Mouse (Mus musculus): ENCODE measurements around the gene Ank3. TPM values are rescaled to one million over a fixed set of nuclear protein-coding genes. Genes with fewer than 3 reads are reported as not detected.
A peak's percentile ranks its signal among the peaks of the same experiment; 100 is the strongest.
"Not testable (repeated sequence)": the region's sequence is repeated elsewhere in the genome, so short reads cannot be mapped to it uniquely, and the experiment has no call there.

The Ank3 gene
- polyA plus RNA-seq, 1 experiment from 2014 or later, result 34.9 TPM

DNA sequence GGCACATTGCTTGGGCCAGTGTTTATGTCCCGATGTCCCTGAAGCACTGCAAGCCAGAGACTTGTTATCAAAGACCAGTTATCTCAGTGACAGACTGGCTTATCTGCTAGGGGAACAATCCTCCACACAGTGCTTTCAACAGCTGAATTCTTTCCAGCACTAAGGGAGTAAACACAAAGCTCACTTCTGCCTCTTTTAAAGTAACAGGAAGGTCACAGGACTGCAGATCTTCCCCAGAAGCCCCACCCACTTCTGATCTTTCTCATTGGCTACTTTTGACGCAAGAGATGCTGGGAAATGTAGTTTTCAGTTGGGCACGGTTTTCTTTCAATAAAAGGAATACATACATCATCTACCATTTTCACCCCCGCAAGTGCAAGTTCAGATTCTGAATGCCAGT lies 489.8 kb downstream of the Ank3 start:
- no peak for DNase-seq (ENCODE audit: low spot score)
- peaks cover 18% of the 10 kb centered on the region for H3K36me3 ChIP-seq
- WGBS, result 34% methylated on average over 4 of the region's 4 CpGs
- no peaks in the 10 kb centered on the region for H3K9me3 ChIP-seq (replicated peaks)
- H3K4me3 ChIP-seq, result no peak overlapping the region
- H3K27me3 ChIP-seq (ENCODE audit: low read depth, poor library complexity, severe bottlenecking), result no peaks in the 10 kb centered on the region
- H3K4me1 ChIP-seq, result 0 out of 2 replicates have a peak, but pooled peaks cover 3% of the 10 kb centered on the region
- H3K27ac ChIP-seq (replicated peaks), result peak overlapping the region; percentile 71

DNA sequence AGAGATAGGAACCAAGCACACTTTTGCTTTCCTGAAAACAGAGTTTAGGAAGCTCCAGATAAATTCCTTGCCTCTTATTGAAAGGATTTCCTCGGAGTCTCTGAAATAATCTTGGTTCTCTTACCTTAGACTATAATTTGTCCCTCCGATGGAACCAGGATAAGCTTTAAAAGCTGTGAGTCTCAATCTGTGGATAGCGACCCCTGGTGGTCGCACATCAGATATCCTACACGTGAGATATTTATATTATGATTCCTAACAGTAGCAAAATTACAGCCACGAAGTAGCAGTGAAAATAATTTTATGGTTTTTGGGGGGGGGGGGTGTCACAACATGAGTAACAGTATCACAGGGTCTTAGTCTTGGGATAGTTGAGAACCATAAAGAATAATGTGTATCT lies 491.2 kb downstream of the Ank3 start:
- Histone ChIP-seq H3K4me1 (0 out of 2 replicates have a peak, but pooled peaks cover 3% of the 10 kb centered on the region), H3K27me3 (ENCODE audit: low read depth, poor library complexity, severe bottlenecking) (no peaks in the 10 kb centered on the region), H3K27ac (replicated peaks) (no peak overlapping the region), H3K4me3 (no peak overlapping the region), H3K36me3 (peaks cover 9% of the 10 kb centered on the region), H3K9me3 (replicated peaks) (no peaks in the 10 kb centered on the region)
- 27% methylated on average over 6 of the region's 6 CpGs for WGBS
- DNase-seq (ENCODE audit: low spot score), result no peak

DNA sequence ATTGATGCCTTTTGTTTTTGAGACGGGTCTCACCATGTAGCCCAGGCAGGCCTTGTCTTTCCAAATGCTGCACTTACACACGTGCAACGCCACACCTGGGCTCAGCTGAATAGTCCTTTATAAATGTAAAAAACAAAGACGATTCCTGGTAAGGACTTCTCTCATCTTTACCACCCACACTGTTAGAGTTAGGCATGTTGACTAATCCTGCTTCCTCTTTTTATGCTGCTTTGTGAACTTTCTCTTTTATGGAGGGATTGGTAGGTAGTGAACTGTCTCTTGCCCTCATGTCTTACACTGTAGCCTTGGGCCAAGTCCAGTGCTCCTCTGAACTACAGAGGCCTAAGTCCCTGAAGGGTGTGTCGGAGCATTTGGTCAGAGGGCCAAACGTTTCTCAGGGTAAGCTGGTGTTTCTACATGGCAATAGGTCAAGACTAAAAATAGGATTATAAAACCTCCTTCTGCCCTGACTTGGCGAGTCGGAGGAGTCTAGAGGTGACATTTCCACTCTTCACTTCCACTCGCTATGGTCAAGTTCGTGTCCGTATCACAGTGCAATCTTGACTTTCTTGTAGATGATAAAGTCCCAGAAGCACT lies 491.9 kb downstream of the Ank3 start:
- no peak overlapping the region for H3K4me3 ChIP-seq
- H3K27me3 ChIP-seq (ENCODE audit: low read depth, poor library complexity, severe bottlenecking), result no peaks in the 10 kb centered on the region
- no peak for DNase-seq (ENCODE audit: low spot score)
- no peaks in the 10 kb centered on the region for H3K9me3 ChIP-seq (replicated peaks)
- no peak overlapping the region for H3K27ac ChIP-seq (replicated peaks)
- 0 out of 2 replicates have a peak, but pooled peaks cover 3% of the 10 kb centered on the region for H3K36me3 ChIP-seq
- WGBS, result 85% methylated on average over 11 of the region's 11 CpGs
- H3K4me1 ChIP-seq, result 0 out of 2 replicates have a peak, but pooled peaks cover 3% of the 10 kb centered on the region

DNA sequence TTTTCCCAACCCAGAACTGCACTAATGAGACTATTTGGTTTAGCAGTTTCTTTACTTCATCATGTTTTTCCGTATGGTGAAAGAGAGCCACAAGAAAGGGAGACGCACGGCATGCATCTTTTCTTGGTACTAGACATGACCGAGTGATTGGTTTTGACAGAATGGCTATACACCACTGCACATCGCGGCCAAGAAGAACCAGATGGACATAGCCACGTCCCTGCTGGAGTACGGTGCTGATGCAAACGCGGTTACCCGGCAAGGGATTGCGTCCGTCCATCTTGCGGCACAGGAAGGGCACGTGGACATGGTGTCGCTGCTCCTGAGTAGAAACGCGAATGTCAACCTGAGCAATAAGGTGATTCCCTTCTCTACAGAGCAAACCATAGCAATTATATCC lies 493.6 kb downstream of the Ank3 start:
- H3K9me3 ChIP-seq (replicated peaks), result no peaks in the 10 kb centered on the region
- DNase-seq (ENCODE audit: low spot score), result no peak
- 96% methylated on average over 18 of the region's 18 CpGs for WGBS
- H3K27ac ChIP-seq (replicated peaks), result no peak overlapping the region
- H3K4me3 ChIP-seq, result no peak overlapping the region
- no peaks in the 10 kb centered on the region for H3K36me3 ChIP-seq
- H3K27me3 ChIP-seq (ENCODE audit: low read depth, poor library complexity, severe bottlenecking), result no peaks in the 10 kb centered on the region
- H3K4me1 ChIP-seq, result 0 out of 2 replicates have a peak, but pooled peaks cover 3% of the 10 kb centered on the region

DNA sequence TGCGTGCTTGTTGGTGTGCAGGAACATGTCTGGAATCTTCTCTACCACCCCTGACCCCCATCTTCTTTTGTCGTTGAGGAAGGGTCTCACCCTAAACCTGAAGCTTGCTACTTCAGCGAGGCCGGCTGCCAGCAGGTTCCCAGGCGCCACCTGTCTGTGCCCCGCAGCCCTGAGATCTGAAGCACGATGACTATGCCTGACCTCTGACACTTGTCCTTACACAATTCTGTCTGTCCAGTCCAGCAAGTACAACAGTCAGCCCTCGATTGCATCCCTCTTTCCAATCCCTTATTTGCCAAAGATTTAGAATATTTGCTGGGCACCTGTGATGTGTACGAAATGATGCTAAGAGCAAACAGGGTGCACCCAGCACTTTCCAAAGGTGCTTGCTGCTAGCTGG lies 497.0 kb downstream of the Ank3 start:
- 79% methylated on average over 9 of the region's 9 CpGs for WGBS

DNA sequence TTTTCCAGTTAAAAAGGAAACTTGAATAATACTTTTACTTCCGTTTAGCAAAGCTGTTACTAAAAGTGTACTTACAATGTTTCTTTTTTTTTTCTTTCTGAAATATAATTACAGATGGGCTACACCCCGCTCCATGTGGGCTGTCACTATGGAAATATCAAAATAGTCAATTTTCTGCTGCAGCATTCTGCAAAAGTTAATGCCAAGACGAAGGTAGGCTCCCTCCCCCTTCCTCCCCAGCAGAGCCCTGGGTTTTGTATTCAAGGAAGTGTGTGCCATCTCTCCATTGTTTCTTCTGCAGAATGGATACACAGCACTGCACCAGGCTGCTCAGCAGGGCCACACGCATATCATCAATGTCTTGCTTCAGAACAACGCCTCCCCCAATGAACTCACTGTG lies 499.4 kb downstream of the Ank3 start:
- Histone ChIP-seq H3K27me3 (ENCODE audit: low read depth, poor library complexity, severe bottlenecking) (no peaks in the 10 kb centered on the region), H3K27ac (replicated peaks) (no peak overlapping the region), H3K4me3 (no peak overlapping the region), H3K4me1 (no peaks in the 10 kb centered on the region), H3K9me3 (replicated peaks) (no peaks in the 10 kb centered on the region), H3K36me3 (peaks cover 10% of the 10 kb centered on the region)
- DNase-seq (ENCODE audit: low spot score), result no peak
- 75% methylated on average over 5 of the region's 5 CpGs for WGBS

More for the DNA sequence above, 497.0 kb downstream of the Ank3 start:
- Histone ChIP-seq H3K4me1 (no peaks in the 10 kb centered on the region), H3K27ac (replicated peaks) (no peak overlapping the region), H3K36me3 (peaks cover 10% of the 10 kb centered on the region), H3K9me3 (replicated peaks) (no peaks in the 10 kb centered on the region), H3K27me3 (ENCODE audit: low read depth, poor library complexity, severe bottlenecking) (no peaks in the 10 kb centered on the region), H3K4me3 (no peak overlapping the region)
- DNase-seq (ENCODE audit: low spot score), result no peak

DNA sequence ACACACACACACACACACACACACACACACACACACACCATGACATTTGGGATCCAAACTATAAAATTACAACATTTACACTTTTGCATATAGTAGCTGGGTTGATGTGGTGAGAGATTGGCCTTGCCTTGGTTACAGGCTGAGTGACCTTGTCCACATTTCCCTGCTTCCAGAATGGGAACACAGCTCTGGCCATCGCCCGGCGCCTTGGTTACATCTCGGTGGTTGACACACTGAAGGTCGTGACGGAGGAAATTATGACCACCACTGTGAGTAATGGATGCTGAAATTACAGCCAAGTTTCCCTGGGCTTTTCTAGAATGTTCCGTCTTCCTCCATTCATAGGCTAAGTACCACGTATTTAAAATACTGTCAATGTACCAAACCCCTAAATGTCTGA lies 500.2 kb downstream of the Ank3 start:
- WGBS, result 95% methylated on average over 8 of the region's 8 CpGs
- Histone ChIP-seq H3K4me1 (no peaks in the 10 kb centered on the region), H3K4me3 (no peak overlapping the region), H3K27me3 (ENCODE audit: low read depth, poor library complexity, severe bottlenecking) (no peaks in the 10 kb centered on the region), H3K27ac (replicated peaks) (no peak overlapping the region), H3K36me3 (peaks cover 10% of the 10 kb centered on the region), H3K9me3 (replicated peaks) (no peaks in the 10 kb centered on the region)
- DNase-seq (ENCODE audit: low spot score), result no peak

DNA sequence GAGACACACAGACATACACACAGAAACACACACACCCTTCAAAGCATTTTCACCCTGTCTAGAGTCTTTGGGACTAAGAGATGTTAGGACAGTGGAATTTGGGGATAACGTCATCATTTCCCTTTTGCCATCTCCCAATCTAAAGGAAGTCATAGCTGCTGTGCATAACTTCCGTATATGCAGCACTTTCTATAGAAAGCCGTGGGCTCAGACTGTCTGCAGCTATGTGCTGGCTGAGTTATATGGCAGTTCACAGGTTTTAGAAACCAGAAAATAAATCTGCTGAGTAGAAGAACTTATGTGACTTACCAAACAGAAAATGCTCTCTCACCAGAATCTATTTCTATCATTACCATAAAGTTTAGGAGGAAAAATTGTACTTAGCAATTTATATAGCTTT lies 501.2 kb downstream of the Ank3 start:
- Histone ChIP-seq H3K4me3 (no peak overlapping the region), H3K27me3 (ENCODE audit: low read depth, poor library complexity, severe bottlenecking) (no peaks in the 10 kb centered on the region), H3K4me1 (no peaks in the 10 kb centered on the region), H3K27ac (replicated peaks) (no peak overlapping the region), H3K9me3 (replicated peaks) (no peaks in the 10 kb centered on the region), H3K36me3 (peaks cover 10% of the 10 kb centered on the region)
- no peak for DNase-seq (ENCODE audit: low spot score)
- 94% methylated on average over 3 of the region's 3 CpGs for WGBS

DNA sequence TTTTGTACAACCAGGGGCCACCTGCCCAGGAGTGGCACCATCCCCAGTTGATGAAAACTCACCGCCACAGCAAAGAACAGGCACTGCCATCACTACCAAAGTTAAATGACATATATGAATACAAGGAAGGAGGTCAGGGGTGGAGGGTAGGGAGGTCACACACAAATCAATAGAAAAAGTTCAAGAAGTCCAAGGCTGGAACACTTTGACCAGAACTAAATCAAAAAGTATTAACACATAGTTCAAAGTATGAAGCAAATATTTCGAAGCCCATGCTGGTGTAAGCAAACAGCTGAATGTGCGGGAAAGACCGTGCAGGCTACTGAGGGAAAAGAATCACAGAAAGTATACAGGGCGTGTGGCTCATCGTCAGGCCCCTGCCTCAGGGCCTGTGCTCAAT lies 503.5 kb downstream of the Ank3 start:
- 85% methylated on average over 6 of the region's 6 CpGs for WGBS
- Histone ChIP-seq H3K36me3 (peaks cover 10% of the 10 kb centered on the region), H3K9me3 (replicated peaks) (no peaks in the 10 kb centered on the region), H3K4me1 (no peaks in the 10 kb centered on the region), H3K27ac (replicated peaks) (no peak overlapping the region), H3K4me3 (no peak overlapping the region), H3K27me3 (ENCODE audit: low read depth, poor library complexity, severe bottlenecking) (no peaks in the 10 kb centered on the region)
- DNase-seq (ENCODE audit: low spot score), result no peak

DNA sequence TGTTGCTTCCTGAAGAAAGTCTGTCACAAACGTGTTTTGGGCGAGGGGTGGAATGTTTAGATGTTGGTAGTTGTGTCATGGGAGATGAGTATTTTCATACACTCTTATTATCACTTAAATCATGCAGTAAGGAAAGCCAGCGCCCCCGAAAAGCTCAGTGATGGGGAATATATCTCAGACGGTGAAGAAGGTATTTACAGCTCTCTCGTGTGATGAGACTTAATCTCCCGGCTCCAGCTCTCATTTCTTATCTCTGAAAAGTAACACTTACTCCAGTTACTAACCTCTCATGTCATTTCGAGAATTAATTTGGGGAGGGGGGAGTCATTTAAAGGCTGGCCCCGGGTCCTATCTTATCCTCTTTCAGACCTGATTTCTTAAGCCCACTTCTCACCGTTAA lies 505.7 kb downstream of the Ank3 start:
- Histone ChIP-seq H3K4me3 (no peak overlapping the region), H3K27me3 (ENCODE audit: low read depth, poor library complexity, severe bottlenecking) (no peaks in the 10 kb centered on the region), H3K27ac (replicated peaks) (no peak overlapping the region), H3K4me1 (0 out of 2 replicates have a peak, but pooled peaks cover 6% of the 10 kb centered on the region), H3K9me3 (replicated peaks) (no peaks in the 10 kb centered on the region), H3K36me3 (peaks cover 1% of the 10 kb centered on the region; the same call in 1 of the 2 replicates)
- no peak for DNase-seq (ENCODE audit: low spot score)
- WGBS, result 76% methylated on average over 10 of the region's 10 CpGs

DNA sequence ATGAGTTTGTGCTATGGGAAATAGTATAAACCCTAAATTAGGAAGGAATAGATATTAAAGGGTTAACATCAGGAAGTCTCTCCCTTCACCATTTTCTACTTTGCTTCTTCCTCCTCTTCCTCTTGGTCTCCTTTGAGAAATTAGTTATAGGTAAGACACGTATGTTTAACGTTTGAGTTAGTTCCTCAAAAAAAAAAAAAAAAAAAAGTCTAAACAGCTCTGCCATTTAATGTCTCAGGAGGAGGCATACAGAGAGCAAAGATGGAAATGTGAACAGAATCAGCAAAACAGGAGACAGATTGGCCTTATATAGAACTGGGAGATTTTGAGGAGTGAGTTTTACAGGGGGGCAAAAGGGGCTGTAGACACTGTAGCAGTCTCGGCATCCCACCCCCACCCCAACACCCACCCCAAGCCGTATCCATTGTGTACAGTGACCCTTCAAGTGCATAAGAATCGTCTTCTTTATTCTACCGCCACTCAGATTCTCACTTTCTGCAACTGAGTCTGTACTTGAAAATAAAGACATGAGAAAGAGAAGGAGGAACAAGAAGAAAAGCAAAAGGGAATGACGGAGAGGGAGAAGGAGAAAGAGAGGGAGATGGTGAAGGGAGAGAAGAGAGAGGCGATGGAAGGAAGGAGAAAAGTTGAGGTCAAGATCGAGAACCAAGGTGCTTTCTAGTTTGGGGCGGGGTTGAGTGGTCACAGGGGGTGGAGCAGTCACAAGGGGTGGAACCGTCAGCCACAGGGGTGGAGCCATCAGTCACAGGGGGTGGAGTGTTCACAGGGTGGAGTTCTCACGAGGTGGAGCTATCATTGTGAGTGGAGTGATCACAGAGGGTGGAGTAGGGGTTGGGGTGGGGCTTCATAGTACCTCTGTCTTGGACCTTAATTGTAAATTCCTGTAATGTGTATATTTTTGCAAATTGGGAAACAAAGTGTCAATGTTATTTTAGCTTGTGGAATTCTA lies 509.5 kb downstream of the Ank3 start:
- Histone ChIP-seq H3K27ac (replicated peaks) (no peak overlapping the region), H3K4me3 (no peak overlapping the region), H3K9me3 (replicated peaks) (no peaks in the 10 kb centered on the region), H3K4me1 (peaks cover 14% of the 10 kb centered on the region), H3K36me3 (no peaks in the 10 kb centered on the region), H3K27me3 (ENCODE audit: low read depth, poor library complexity, severe bottlenecking) (no peaks in the 10 kb centered on the region)
- WGBS, result 48% methylated on average over 12 of the region's 12 CpGs
- DNase-seq (ENCODE audit: low spot score), result no peak

DNA sequence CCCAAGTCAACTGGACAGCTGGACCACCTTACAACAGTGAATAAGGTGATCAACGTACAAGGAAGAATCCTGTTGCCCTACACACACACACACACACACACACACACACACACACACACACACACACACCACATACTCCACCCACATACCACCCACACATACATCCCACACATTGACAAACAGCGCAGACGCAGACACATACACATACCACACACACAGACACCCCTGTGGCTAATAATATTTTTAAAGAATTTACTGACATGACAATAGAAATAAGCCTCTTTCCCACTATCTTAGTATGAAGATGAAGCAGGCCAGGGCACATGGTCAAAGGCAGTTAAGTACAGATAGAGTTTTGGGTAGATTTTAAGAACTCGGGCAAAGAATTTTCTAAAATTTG lies 511.3 kb downstream of the Ank3 start:
- WGBS, result 89% methylated on average over 4 of the region's 4 CpGs
- no peaks in the 10 kb centered on the region for H3K27me3 ChIP-seq (ENCODE audit: low read depth, poor library complexity, severe bottlenecking)
- DNase-seq (ENCODE audit: low spot score), result no peak

DNA sequence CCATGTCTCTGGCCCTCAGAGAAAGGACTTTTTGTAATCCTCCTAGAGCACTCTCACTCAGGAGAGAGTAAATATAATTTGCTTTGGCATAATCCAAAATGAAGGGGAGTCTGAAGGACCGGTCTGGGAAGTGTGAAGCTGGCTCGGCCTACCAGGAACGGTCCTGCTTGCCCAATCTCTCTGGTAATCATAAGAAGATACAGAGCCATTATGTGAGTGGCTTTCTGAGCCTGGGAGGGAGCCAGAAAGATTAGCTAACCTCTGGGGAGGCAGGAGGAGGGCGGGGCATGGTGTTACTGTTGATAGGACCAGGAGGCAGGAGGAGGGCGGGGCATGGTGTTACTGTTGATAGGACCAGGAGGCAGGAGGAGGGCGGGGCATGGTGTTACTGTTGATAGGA lies 511.7 kb downstream of the Ank3 start:
- DNase-seq (ENCODE audit: low spot score), result peak; percentile 25
- not testable (repeated sequence) for H3K9me3 ChIP-seq (replicated peaks); H3K4me3 ChIP-seq; H3K27me3 ChIP-seq (ENCODE audit: low read depth, poor library complexity, severe bottlenecking); H3K36me3 ChIP-seq
- peak overlapping the region; percentile 39 for H3K27ac ChIP-seq (replicated peaks)
- peaks cover 14% of the 10 kb centered on the region for H3K4me1 ChIP-seq
- WGBS, result 10% methylated on average over 6 of the region's 6 CpGs

More for the DNA sequence above, 511.3 kb downstream of the Ank3 start:
- Histone ChIP-seq H3K9me3 (replicated peaks) (no peaks in the 10 kb centered on the region), H3K36me3 (no peaks in the 10 kb centered on the region), H3K4me1 (peaks cover 14% of the 10 kb centered on the region), H3K27ac (replicated peaks) (peak overlapping the region; percentile 39), H3K4me3 (no peak overlapping the region)

Measured in midbrain, embryonic 10.5 days (tissue).